Mouse (Mus musculus) bone marrow, adult 2 months (tissue): ENCODE results near the gene Mapk1ip1. TPM values are rescaled to one million over a fixed set of nuclear protein-coding genes. Genes with fewer than 3 reads are reported as not detected.
A peak's percentile ranks its signal among the peaks of the same experiment; 100 is the strongest.

ENCODE experiments used
- H3K27ac ChIP-seq: fragments of 200-500 bp; 2 replicates; pipeline ENCODE4 v1.5.1; 2012; ENCODE audit warnings: low read depth, mild to moderate bottlenecking, control low read depth, inconsistent platforms, low read length; ENCODE audit not compliant: control insufficient read depth, poor library complexity, insufficient read depth
- H3K4me1 ChIP-seq: fragments of 200-500 bp; 2 replicates; pipeline ENCODE4 v1.6.1; 2011; ENCODE audit warnings: low read length; ENCODE audit not compliant: control insufficient read depth, insufficient read depth
- H3K4me3 ChIP-seq: fragments of 200-500 bp; replicated peaks from 2 replicates; pipeline ENCODE3; 2011; ENCODE audit warnings: mild to moderate bottlenecking, low read depth, low read length, control low read depth; ENCODE audit not compliant: control insufficient read depth
- CTCF ChIP-seq: fragments of 200-500 bp; IDR thresholded peaks from 2 replicates; pipeline ENCODE4 v1.5.1; 2011; ENCODE audit warnings: low read length, control low read depth; ENCODE audit not compliant: control insufficient read depth, insufficient read depth
- POLR2A ChIP-seq: fragments of 200-500 bp; IDR thresholded peaks from 2 replicates; pipeline ENCODE4 v1.6.1; 2011; ENCODE audit warnings: low read depth, mild to moderate bottlenecking, control low read depth, low read length, borderline replicate concordance; ENCODE audit not compliant: control insufficient read depth
- WGBS: fragments of 180-500 bp; shearing (Covaris S2); methylation state at CpG from one replicate; pipeline ENCODE4 v1.1.7; 2018; 5-methylcytosine and 5-hydroxymethylcytosine counted together
- polyA plus RNA-seq: library from polyadenylated mRNA; stranded (reverse); fragments of >200 nt; gene quantifications from 2 replicates; pipeline ENCODE4 v1.2.4, GENCODE M21; 2011; ENCODE audit warnings: low replicate concordance; ENCODE audit not compliant: missing spikeins, insufficient read depth, insufficient read length

The Mapk1ip1 gene
- polyA plus RNA-seq, 1 experiment, result 53.5 TPM

- Histone ChIP-seq H3K4me3 (no peak overlapping the region), H3K4me1 (no peaks in the 10 kb centered on the region; the same call in 1 of the 2 replicates), H3K27ac (no peak overlapping the region)
- 91% methylated on average over 3 of the region's 3 CpGs for WGBS
- no peak for TF ChIP-seq POLR2A
- no peak for TF ChIP-seq CTCF
These were observed 18.0 kb upstream of the Mapk1ip1 start for GRCm38 (mm10) chr7:138863950-138864572.

GRCm38 (mm10) chr7:138856670-138857069 is 10.6 kb upstream of the Mapk1ip1 start:
- 81% methylated on average over 2 of the region's 2 CpGs for WGBS
- Histone ChIP-seq H3K27ac (no peak overlapping the region), H3K4me3 (no peak overlapping the region), H3K4me1 (no peaks in the 10 kb centered on the region)
- TF ChIP-seq CTCF (no peak), POLR2A (no peak)

- Histone ChIP-seq H3K27ac (no peak overlapping the region), H3K4me1 (no peaks in the 10 kb centered on the region), H3K4me3 (no peak overlapping the region)
- TF ChIP-seq CTCF (no peak), POLR2A (no peak)
- WGBS, result 95% methylated on average over 2 of the region's 2 CpGs
These were observed 8.1 kb upstream of the Mapk1ip1 start for GRCm38 (mm10) chr7:138854201-138854600.

- Histone ChIP-seq H3K4me3 (no peak overlapping the region), H3K27ac (no peak overlapping the region), H3K4me1 (no peaks in the 10 kb centered on the region)
- TF ChIP-seq POLR2A, result no peak
- no peak for TF ChIP-seq CTCF
- 96% methylated on average over 4 of the region's 4 CpGs for WGBS
These were observed 7.5 kb upstream of the Mapk1ip1 start for GRCm38 (mm10) chr7:138853417-138854031.

- TF ChIP-seq CTCF (no peak), POLR2A (no peak)
- peaks cover 3% of the 10 kb centered on the region for H3K4me1 ChIP-seq
- H3K4me3 ChIP-seq, result no peak overlapping the region
- no peak overlapping the region for H3K27ac ChIP-seq
These were observed 4.0 kb upstream of the Mapk1ip1 start for GRCm38 (mm10) chr7:138850083-138850482.

GRCm38 (mm10) chr7:138848028-138848920 is 2.2 kb upstream of the Mapk1ip1 start:
- Histone ChIP-seq H3K4me1 (peaks cover 5% of the 10 kb centered on the region), H3K4me3 (no peak overlapping the region), H3K27ac (no peak overlapping the region)
- TF ChIP-seq CTCF, result no peak
- no peak for TF ChIP-seq POLR2A
- WGBS, result 76% methylated on average over 7 of the region's 7 CpGs

GRCm38 (mm10) chr7:138847316-138848027 is 1.4 kb upstream of the Mapk1ip1 start:
- peaks cover 5% of the 10 kb centered on the region for H3K4me1 ChIP-seq
- TF ChIP-seq POLR2A (no peak), CTCF (no peak)
- H3K4me3 ChIP-seq, result peak overlapping the region; percentile 85
- H3K27ac ChIP-seq, result no peak overlapping the region
- 43% methylated on average over 13 of the region's 13 CpGs for WGBS
